Mouse (Mus musculus) MEL (cell line): ENCODE measurements around the gene Pid1. TPM values are rescaled to one million over a fixed set of nuclear protein-coding genes. Genes with fewer than 3 reads are reported as not detected.

Experiments
- DNase-seq: peaks from one replicate; pipeline ENCODE4 v3.0.0; 2011; ENCODE audit warnings: low read depth, low spot score
- H3K27ac ChIP-seq: 2 replicates; pipeline ENCODE4 v1.5.1; 2012; ENCODE audit warnings: low read depth, mild to moderate bottlenecking, control low read depth, low read length, moderate library complexity; ENCODE audit not compliant: control insufficient read depth
- H3K27me3 ChIP-seq, 2 experiments: fragments of 150-350 bp in 1 of 2; sonication (generic) in 1 of 2; 2 replicates each; pipeline ENCODE4 v1.6.1; 2012; ENCODE audit warnings: low read length in 2 of 2, mild to moderate bottlenecking in 2 of 2, improper control_type of control experiment in 1 of 2, moderate library complexity in 1 of 2; ENCODE audit not compliant: insufficient read depth in 2 of 2, control insufficient read depth in 1 of 2
- H3K36me3 ChIP-seq, 2 experiments: 2 replicates each; pipeline ENCODE4 v1.6.1; 2012 to 2014; ENCODE audit warnings: low read length in 2 of 2, improper control_type of control experiment in 1 of 2, inconsistent platforms in 1 of 2, mild to moderate bottlenecking in 1 of 2; ENCODE audit not compliant: insufficient read depth in 2 of 2, control insufficient read depth in 1 of 2
- H3K4me1 ChIP-seq, 2 experiments: fragments of 150-350 bp in 1 of 2; sonication (generic) in 1 of 2; 2 replicates each; pipeline ENCODE4 v1.6.1; 2012; ENCODE audit warnings: low read length in 2 of 2, improper control_type of control experiment in 1 of 2, mild to moderate bottlenecking in 1 of 2; ENCODE audit not compliant: insufficient read depth in 2 of 2, control insufficient read depth in 1 of 2
- H3K4me3 ChIP-seq, 2 experiments: fragments of 150-350 bp in 1 of 2; sonication (generic) in 1 of 2; 2 replicates each; pipeline ENCODE4 v1.5.1; 2012; ENCODE audit warnings: low read depth in 2 of 2, low read length in 2 of 2, mild to moderate bottlenecking in 2 of 2, moderate library complexity in 2 of 2, control low read depth in 1 of 2, improper control_type of control experiment in 1 of 2; ENCODE audit not compliant: control insufficient read depth in 1 of 2, insufficient read depth in 1 of 2
- H3K79me2 ChIP-seq: 2 replicates; pipeline ENCODE4 v1.6.1; 2012; ENCODE audit warnings: mild to moderate bottlenecking, low read length, moderate library complexity; ENCODE audit not compliant: control insufficient read depth, poor library complexity, insufficient read depth
- H3K9ac ChIP-seq: 2 replicates; pipeline ENCODE4 v1.6.1; 2012; ENCODE audit warnings: low read depth, mild to moderate bottlenecking, control low read depth, low read length, moderate library complexity; ENCODE audit not compliant: control insufficient read depth, poor library complexity, severe bottlenecking
- H3K9me3 ChIP-seq: fragments of 150-350 bp; sonication (generic); replicated peaks from 2 replicates; pipeline ENCODE4 v1.6.1; 2012; ENCODE audit warnings: mild to moderate bottlenecking, low read length, improper control_type of control experiment, moderate library complexity; ENCODE audit not compliant: insufficient read depth
- CHD1 ChIP-seq: IDR thresholded peaks from 2 replicates; pipeline ENCODE4 v1.6.1; 2012; ENCODE audit warnings: low read depth, mild to moderate bottlenecking, inconsistent platforms, low read length, improper control_type of control experiment
- E2F4 ChIP-seq: IDR thresholded peaks from 2 replicates; pipeline ENCODE4 v1.6.1; 2011; ENCODE audit warnings: low read depth, low read length, improper control_type of control experiment, borderline replicate concordance
- ELF1 ChIP-seq: IDR thresholded peaks from 2 replicates; pipeline ENCODE4 v1.6.1; 2014; ENCODE audit warnings: low read depth, mild to moderate bottlenecking, inconsistent platforms, low read length, improper control_type of control experiment, moderate library complexity
- EP300 ChIP-seq, 2 experiments: IDR thresholded peaks; 2 replicates each; pipeline ENCODE4 v1.6.1; 2011; ENCODE audit warnings: improper control_type of control experiment in 2 of 2, low read length in 2 of 2, low read depth in 1 of 2, mild to moderate bottlenecking in 1 of 2
- GABPA ChIP-seq: IDR thresholded peaks from 2 replicates; pipeline ENCODE4 v1.6.1; 2012; ENCODE audit warnings: low read depth, mild to moderate bottlenecking, inconsistent platforms, low read length, improper control_type of control experiment, moderate library complexity
- GATA1 ChIP-seq: IDR thresholded peaks from 2 replicates; pipeline ENCODE4 v1.6.1; 2011; ENCODE audit warnings: low read depth, low read length, improper control_type of control experiment
- HCFC1 ChIP-seq: IDR thresholded peaks from 2 replicates; pipeline ENCODE4 v1.6.1; 2012; ENCODE audit warnings: low read depth, mild to moderate bottlenecking, inconsistent platforms, low read length, improper control_type of control experiment, moderate library complexity
- JUND ChIP-seq: IDR thresholded peaks from 2 replicates; pipeline ENCODE4 v1.6.1; 2011; ENCODE audit warnings: low read depth, mild to moderate bottlenecking, improper control_type of control experiment, low read length
- MAFK ChIP-seq: IDR thresholded peaks from 2 replicates; pipeline ENCODE4 v1.6.1; 2011; ENCODE audit warnings: low read depth, mild to moderate bottlenecking, low read length, improper control_type of control experiment, borderline replicate concordance
- MAX ChIP-seq: IDR thresholded peaks from 2 replicates; pipeline ENCODE4 v1.6.1; 2011; ENCODE audit warnings: low read length, improper control_type of control experiment
- MYB ChIP-seq: IDR thresholded peaks from 2 replicates; pipeline ENCODE4 v1.6.1; 2011; ENCODE audit warnings: mild to moderate bottlenecking, low read depth, low read length, improper control_type of control experiment
- MYC ChIP-seq: IDR thresholded peaks from 2 replicates; pipeline ENCODE4 v1.6.1; 2011; ENCODE audit warnings: low read depth, mild to moderate bottlenecking, low read length, improper control_type of control experiment, moderate library complexity
- POLR2AphosphoS2 ChIP-seq: IDR thresholded peaks from 2 replicates; pipeline ENCODE4 v1.6.1; 2011; ENCODE audit warnings: low read length, improper control_type of control experiment
- POLR2AphosphoS5 ChIP-seq: IDR thresholded peaks from 2 replicates; pipeline ENCODE4 v1.6.1; 2012; ENCODE audit warnings: low read depth, borderline replicate concordance, mild to moderate bottlenecking, inconsistent platforms, low read length, moderate library complexity, mixed read lengths
- RAD21 ChIP-seq: IDR thresholded peaks from 2 replicates; pipeline ENCODE4 v1.6.1; 2011; ENCODE audit warnings: mild to moderate bottlenecking, low read depth, low read length, improper control_type of control experiment
- SIN3A ChIP-seq: IDR thresholded peaks from 2 replicates; pipeline ENCODE4 v1.6.1; 2012; ENCODE audit warnings: low read length, improper control_type of control experiment, inconsistent platforms
- SMC3 ChIP-seq: IDR thresholded peaks from 2 replicates; pipeline ENCODE4 v1.6.1; 2011; ENCODE audit warnings: low read depth, low read length, improper control_type of control experiment
- TAL1 ChIP-seq: IDR thresholded peaks from 2 replicates; pipeline ENCODE4 v1.6.1; 2012; ENCODE audit warnings: mild to moderate bottlenecking, inconsistent platforms, low read length, moderate library complexity, mixed read lengths
- TBP ChIP-seq: IDR thresholded peaks from 2 replicates; pipeline ENCODE4 v1.8.0; 2011; ENCODE audit warnings: low read depth, low read length, improper control_type of control experiment
- TCF12 ChIP-seq: IDR thresholded peaks from 2 replicates; pipeline ENCODE4 v1.6.1; 2014; ENCODE audit warnings: low read depth, mild to moderate bottlenecking, inconsistent platforms, low read length, improper control_type of control experiment, moderate library complexity
- ZC3H11A ChIP-seq: IDR thresholded peaks from 2 replicates; pipeline ENCODE4 v1.6.1; 2012; ENCODE audit warnings: low read depth, mild to moderate bottlenecking, inconsistent platforms, low read length, improper control_type of control experiment
- ZKSCAN1 ChIP-seq: IDR thresholded peaks from 2 replicates; pipeline ENCODE4 v1.6.1; 2012; ENCODE audit warnings: low read depth, mild to moderate bottlenecking, inconsistent platforms, low read length, improper control_type of control experiment, moderate library complexity
- ZNF384 ChIP-seq: IDR thresholded peaks from 2 replicates; pipeline ENCODE4 v1.6.1; 2012; ENCODE audit warnings: low read depth, mild to moderate bottlenecking, inconsistent platforms, low read length, improper control_type of control experiment
- polyA plus RNA-seq, 2 experiments: library from polyadenylated mRNA; stranded (reverse) in 1 of 2; unstranded in 1 of 2; fragments of >175 nt in 1 of 2; fragments of >200 nt in 1 of 2; gene quantifications; 2 replicates each; pipeline versions ENCODE4 v1.2.1 to v1.2.4; 2012; ENCODE audit warnings: low replicate concordance in 2 of 2, low read depth in 1 of 2; ENCODE audit not compliant: insufficient read length in 2 of 2, insufficient read depth in 1 of 2, missing spikeins in 1 of 2
- total RNA-seq: library from RNA; depleted of rRNA; stranded (reverse); fragments of 300-350 nt; gene quantifications from 2 replicates; pipeline ENCODE4 v1.2.3, GENCODE M21; 2012

Gene Pid1
- total and polyA plus RNA-seq, 3 experiments, result not detected

DNA sequence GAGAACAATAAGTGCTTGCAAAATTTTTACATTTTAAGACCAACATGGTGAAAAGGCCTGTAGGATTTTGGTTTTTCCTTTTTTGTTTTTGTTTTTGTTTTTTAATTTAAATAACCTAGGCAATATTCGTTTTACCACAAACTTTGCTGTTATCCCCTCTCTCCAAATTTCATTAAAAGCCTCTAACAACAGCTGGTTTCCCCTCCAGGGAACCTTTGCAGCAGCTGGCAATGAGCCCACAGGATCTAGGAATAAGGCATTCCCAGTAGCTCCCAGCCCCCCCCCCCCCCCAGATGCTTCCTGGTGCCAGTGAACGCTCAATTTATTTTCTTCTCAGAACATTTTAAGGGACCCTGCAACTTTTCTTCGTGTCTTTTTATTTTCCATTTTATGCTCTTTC, 38.7 kb downstream of the Pid1 start:
- TF ChIP-seq HCFC1, result no peak
- TF ChIP-seq SIN3A, result no peak
- no peak for TF ChIP-seq RAD21
- no peak for TF ChIP-seq EP300 (IDR thresholded peaks at IDR 0.05; ENCODE audit: low read depth in 1 of 2, low read length in 2 of 2)
- TF ChIP-seq ELF1, result no peak
- TF ChIP-seq POLR2AphosphoS5, result no peak
- TF ChIP-seq MYC, result no peak
- TF ChIP-seq MAX, result no peak
- no peak for TF ChIP-seq JUND
- TF ChIP-seq ZNF384, result no peak
- no peak for TF ChIP-seq ZKSCAN1
- TF ChIP-seq MAFK, result no peak
- TF ChIP-seq MYB, result no peak
- Histone ChIP-seq H3K79me2 (no peaks in the 10 kb centered on the region), H3K4me1 (no peaks in the 10 kb centered on the region)

DNA sequence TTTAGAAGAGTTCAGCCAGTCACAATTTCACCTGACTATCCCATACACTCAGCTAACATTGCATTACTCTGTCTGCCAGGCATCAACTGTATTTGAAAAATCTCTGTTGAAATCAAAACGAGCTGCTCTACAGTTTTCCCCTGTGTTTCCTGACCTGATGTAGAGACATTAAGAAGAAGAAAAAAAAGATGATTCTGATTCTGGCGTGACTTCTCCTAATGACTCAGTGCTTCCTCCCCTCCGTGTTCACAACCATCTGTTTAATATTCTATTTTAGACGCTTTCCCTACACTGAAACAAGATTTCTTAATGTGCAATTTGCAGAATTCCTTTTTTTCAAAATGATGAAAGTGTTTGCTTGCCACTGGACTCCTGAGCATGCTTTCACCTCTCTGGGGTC, 42.7 kb downstream of the Pid1 start:
- Histone ChIP-seq H3K79me2 (no peaks in the 10 kb centered on the region), H3K4me1 (no peaks in the 10 kb centered on the region), H3K9me3 (no peaks in the 10 kb centered on the region), H3K27me3 (no peaks in the 10 kb centered on the region), H3K4me3 (no peak overlapping the region), H3K36me3 (no peaks in the 10 kb centered on the region), H3K27ac (no peak overlapping the region), H3K9ac (no peak overlapping the region)
- DNase-seq, result no peak
- TF ChIP-seq ZC3H11A (no peak), TBP (no peak), GATA1 (no peak), TAL1 (no peak), E2F4 (no peak), ZKSCAN1 (no peak), POLR2AphosphoS2 (no peak), GABPA (no peak), SMC3 (no peak), TCF12 (no peak), POLR2AphosphoS5 (no peak), CHD1 (no peak), MAX (no peak)

More for the DNA sequence above, 38.7 kb downstream of the Pid1 start:
- Histone ChIP-seq H3K4me3 (no peak overlapping the region), H3K27me3 (no peaks in the 10 kb centered on the region), H3K9me3 (no peaks in the 10 kb centered on the region), H3K9ac (no peak overlapping the region), H3K36me3 (no peaks in the 10 kb centered on the region), H3K27ac (no peak overlapping the region)
- no peak for DNase-seq
